Mouse (Mus musculus) hindbrain, embryonic 14.5 days (tissue): ENCODE data around the gene Usp37. TPM values are rescaled to one million over a fixed set of nuclear protein-coding genes. Genes with fewer than 3 reads are reported as not detected.

ENCODE experiments used
- ATAC-seq: fragments of 200-750 bp; cut with Nextera tagmentation; 2 replicates; pipeline ENCODE4 v1.8.0; 2017; ENCODE audit warnings: moderate number of reproducible peaks, mild to moderate bottlenecking, moderate TSS enrichment, moderate library complexity; ENCODE audit not compliant: low FRiP score
- DNase-seq: peaks from one replicate; pipeline ENCODE4 v3.0.0-alpha.2; 2015; ENCODE audit warnings: low spot score
- H3K27ac ChIP-seq: fragments of 300-500 bp; sonication (generic); 2 replicates; pipeline ENCODE4 v1.5.1; 2014; ENCODE audit warnings: mild to moderate bottlenecking, moderate library complexity
- H3K27me3 ChIP-seq: fragments of 300-500 bp; sonication (generic); 2 replicates; pipeline ENCODE4 v1.6.1; 2014; ENCODE audit warnings: mild to moderate bottlenecking, low read length, mixed read lengths; ENCODE audit not compliant: control insufficient read depth, insufficient read depth
- H3K36me3 ChIP-seq: fragments of 300-500 bp; sonication (generic); replicated peaks from 2 replicates; pipeline ENCODE4 v1.6.1; 2014; ENCODE audit not compliant: control insufficient read depth, insufficient read depth
- H3K4me1 ChIP-seq: fragments of 300-500 bp; sonication (generic); replicated peaks from 2 replicates; pipeline ENCODE4 v1.6.1; 2014; ENCODE audit warnings: antibody characterized with exemption, low read length, mixed read lengths; ENCODE audit not compliant: control insufficient read depth, insufficient read depth
- H3K4me2 ChIP-seq: fragments of 300-500 bp; sonication (generic); replicated peaks from 2 replicates; pipeline ENCODE4 v1.6.1; 2014; ENCODE audit warnings: mild to moderate bottlenecking, moderate library complexity
- H3K4me3 ChIP-seq: fragments of 300-500 bp; sonication (generic); replicated peaks from 2 replicates; pipeline ENCODE4 v1.5.1; 2014; ENCODE audit warnings: mild to moderate bottlenecking, low read length
- H3K9ac ChIP-seq: fragments of 300-500 bp; sonication (generic); 2 replicates; pipeline ENCODE4 v1.6.1; 2014
- H3K9me3 ChIP-seq: fragments of 300-500 bp; sonication (generic); 2 replicates; pipeline ENCODE4 v1.6.1; 2016; ENCODE audit warnings: low read length; ENCODE audit not compliant: control insufficient read depth
- WGBS: fragments of 180-500 bp; shearing (Covaris S2); extraction: QIAGEN DNeasy Blood & Tissue Kit; methylation state at CpG from one replicate; pipeline ENCODE4 v1.1.7; 2014; 5-methylcytosine and 5-hydroxymethylcytosine counted together
- polyA plus RNA-seq: library from polyadenylated mRNA; unstranded; fragments of >200 nt; fragmentation: Nextera tagmentation; extraction: Ambion mirVana; gene quantifications from 2 replicates; pipeline ENCODE4 v1.2.1, GENCODE M21; 2014

Usp37 gene
- polyA plus RNA-seq, 1 experiment from 2014 or later, result 26.5 TPM

DNA sequence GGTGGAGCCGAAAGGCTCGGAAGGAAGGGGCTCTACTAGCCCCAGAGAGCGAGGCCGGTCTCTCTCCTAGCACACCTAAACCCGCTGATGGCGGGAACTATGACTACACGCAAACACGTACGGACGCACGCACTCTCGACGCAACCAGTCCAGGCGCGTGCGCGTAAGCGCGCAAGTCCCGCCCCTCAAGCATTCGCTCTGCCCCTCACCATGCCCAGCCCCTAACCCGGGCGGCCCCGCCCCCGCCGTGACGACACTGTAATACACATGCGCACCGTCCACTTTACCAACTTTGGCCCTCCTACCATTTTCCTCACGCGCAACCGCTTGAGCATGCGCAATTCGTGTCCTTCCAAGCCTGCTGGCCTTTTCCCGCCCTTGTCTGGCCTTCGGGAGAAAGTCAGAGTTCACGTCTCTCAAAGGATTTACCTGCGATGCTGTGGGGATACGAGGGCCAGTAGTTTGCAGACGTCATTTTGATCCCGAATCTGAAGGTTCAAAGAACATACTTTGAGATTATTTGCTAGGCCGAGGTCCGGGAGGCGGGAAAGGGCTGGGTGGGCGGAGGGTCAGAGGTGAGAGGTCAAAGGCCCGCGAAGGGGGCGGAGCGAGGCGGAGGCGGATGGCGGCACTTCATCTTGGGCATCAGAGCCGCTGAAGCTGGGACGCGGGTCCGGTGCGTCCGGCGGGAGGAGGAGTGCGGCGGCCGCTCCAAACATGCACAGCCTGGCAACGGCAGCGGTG is 38.2 kb downstream of the Usp37 start, which contains the start of gene Cnot9:
Cnot9 (plus strand) TSS at position 338 of the 744 bp plus-strand sequence.
- H3K4me2 ChIP-seq, result peak within 1 kb of the TSS; percentile 85
- H3K4me1 ChIP-seq, result peaks cover 34% of the 10 kb centered on the region
- peak within 1 kb of the TSS; percentile 86 for H3K27ac ChIP-seq
- H3K27me3 ChIP-seq, result no peaks in the 10 kb centered on the region
- ATAC-seq (peak; percentile 100), DNase-seq (peak; percentile 99)
- H3K9me3 ChIP-seq, result no peaks in the 10 kb centered on the region
- H3K9ac ChIP-seq, result peak within 1 kb of the TSS; percentile 86
- under 1% methylated on average over 63 of the region's 64 CpGs for WGBS
- H3K4me3 ChIP-seq, result peak within 1 kb of the TSS; percentile 88
- no peaks in the 10 kb centered on the region for H3K36me3 ChIP-seq

DNA sequence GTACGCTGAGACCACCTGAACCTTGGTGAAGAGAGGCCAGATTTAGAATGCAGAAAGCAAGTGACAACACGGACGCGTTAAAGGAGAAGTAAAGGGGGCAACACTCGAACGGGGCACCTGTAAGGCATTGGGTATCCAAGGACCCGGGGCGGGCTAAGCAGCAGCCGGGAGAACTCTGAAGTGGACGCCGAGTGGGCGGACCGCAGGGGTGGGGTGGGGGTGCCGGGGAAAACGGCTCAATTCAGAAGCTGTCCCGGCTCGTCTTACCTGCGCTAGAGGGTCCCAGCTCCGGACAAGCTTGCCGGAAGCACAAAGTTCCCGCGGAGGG is 38.7 kb downstream of the Usp37 start:
- no peaks in the 10 kb centered on the region for H3K9me3 ChIP-seq
- no peak; the same call in 1 of the 2 replicates for ATAC-seq
- H3K27ac ChIP-seq, result peak overlapping the region; percentile 56
- peak overlapping the region; percentile 88 for H3K4me3 ChIP-seq
- peaks cover 34% of the 10 kb centered on the region for H3K4me1 ChIP-seq
- peak overlapping the region; percentile 72 for H3K9ac ChIP-seq
- H3K4me2 ChIP-seq, result peak overlapping the region; percentile 85
- under 1% methylated on average over 22 of the region's 22 CpGs for WGBS
- H3K27me3 ChIP-seq, result no peaks in the 10 kb centered on the region
- H3K36me3 ChIP-seq, result no peaks in the 10 kb centered on the region
- DNase-seq, result no peak

DNA sequence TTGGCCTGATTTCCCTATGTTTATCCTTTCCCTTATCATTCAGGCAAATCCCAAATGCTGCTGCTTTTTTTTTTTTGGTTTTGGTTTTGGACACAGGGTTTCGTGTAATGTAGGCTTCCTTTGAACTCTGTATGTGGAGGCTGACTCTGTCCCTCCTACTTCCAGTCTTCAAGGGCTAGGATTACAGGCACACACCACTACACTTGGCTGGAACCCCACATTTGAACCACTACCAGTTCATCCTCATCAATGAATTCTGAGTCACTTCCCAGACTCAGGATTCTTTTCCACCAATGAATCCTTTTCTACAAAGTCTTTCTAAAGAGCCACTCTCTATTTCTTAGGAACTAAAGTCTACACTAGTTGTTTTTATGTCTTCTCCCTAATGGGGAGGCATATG is 43.0 kb downstream of the Usp37 start:
- no peak overlapping the region for H3K27ac ChIP-seq
- no peaks in the 10 kb centered on the region for H3K9me3 ChIP-seq
- H3K9ac ChIP-seq, result no peak overlapping the region
- H3K36me3 ChIP-seq, result peaks cover 14% of the 10 kb centered on the region; the same call in 1 of the 2 replicates
- no peak overlapping the region for H3K4me3 ChIP-seq
- WGBS, result 83% methylated on average over 1 of the region's 1 CpGs
- no peaks in the 10 kb centered on the region for H3K27me3 ChIP-seq
- no peak for ATAC-seq
- no peak overlapping the region for H3K4me2 ChIP-seq
- no peak for DNase-seq
- H3K4me1 ChIP-seq, result peaks cover 11% of the 10 kb centered on the region; the same call in 1 of the 2 replicates

GRCm38 (mm10) chr1:74485792-74486191 is 58.3 kb downstream of the Usp37 start:
- no peak for DNase-seq
- H3K27ac ChIP-seq, result no peak overlapping the region
- peaks cover 89% of the 10 kb centered on the region for H3K36me3 ChIP-seq

DNA sequence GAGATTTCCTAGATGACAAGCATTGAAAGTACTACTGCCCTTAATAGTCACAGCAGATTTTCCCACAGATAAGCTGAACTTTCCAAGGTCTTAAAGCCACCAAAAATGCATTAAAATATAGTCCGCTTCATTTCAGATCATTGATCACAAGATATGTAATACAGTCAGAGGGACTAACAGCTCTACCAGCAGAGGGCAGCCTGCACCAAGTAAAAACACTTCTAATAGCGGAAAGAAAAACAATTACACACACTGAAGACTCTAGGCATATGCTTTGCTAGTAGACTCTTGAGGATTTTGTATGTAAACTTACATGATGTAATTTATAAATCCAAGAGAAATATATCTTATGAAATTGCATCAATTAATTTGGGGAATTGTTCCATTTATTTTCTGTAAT is 83.8 kb downstream of the Usp37 start:
- peaks cover 82% of the 10 kb centered on the region for H3K36me3 ChIP-seq
- 68% methylated on average over 2 of the region's 2 CpGs for WGBS
- no peaks in the 10 kb centered on the region for H3K9me3 ChIP-seq
- no peak overlapping the region for H3K9ac ChIP-seq
- no peaks in the 10 kb centered on the region for H3K4me1 ChIP-seq
- no peak overlapping the region for H3K4me2 ChIP-seq
- no peaks in the 10 kb centered on the region for H3K27me3 ChIP-seq
- ATAC-seq (no peak), DNase-seq (peak; percentile 38)
- no peak overlapping the region for H3K4me3 ChIP-seq
- no peak overlapping the region for H3K27ac ChIP-seq

More at GRCm38 (mm10) chr1:74485792-74486191, 58.3 kb downstream of the Usp37 start:
- ATAC-seq, result no peak
- Histone ChIP-seq H3K4me1 (no peaks in the 10 kb centered on the region), H3K4me2 (no peak overlapping the region), H3K9ac (no peak overlapping the region), H3K9me3 (no peaks in the 10 kb centered on the region), H3K4me3 (no peak overlapping the region), H3K27me3 (no peaks in the 10 kb centered on the region)
- WGBS, result 96% methylated on average over 5 of the region's 5 CpGs

GRCm38 (mm10) chr1:74452611-74453045 is 91.5 kb downstream of the Usp37 start:
- no peaks in the 10 kb centered on the region for H3K4me1 ChIP-seq
- 62% methylated on average over 4 of the region's 4 CpGs for WGBS
- H3K27ac ChIP-seq, result no peak overlapping the region
- no peak overlapping the region for H3K9ac ChIP-seq
- no peak overlapping the region for H3K4me3 ChIP-seq
- H3K36me3 ChIP-seq, result peaks cover 94% of the 10 kb centered on the region
- DNase-seq, result peak; percentile 73
- no peaks in the 10 kb centered on the region for H3K9me3 ChIP-seq
- H3K27me3 ChIP-seq, result no peaks in the 10 kb centered on the region
- no peak overlapping the region for H3K4me2 ChIP-seq
- ATAC-seq, result no peak

- Histone ChIP-seq H3K36me3 (peaks cover 72% of the 10 kb centered on the region), H3K4me2 (no peak overlapping the region), H3K4me3 (no peak overlapping the region), H3K9ac (no peak overlapping the region), H3K4me1 (no peaks in the 10 kb centered on the region), H3K27me3 (no peaks in the 10 kb centered on the region), H3K9me3 (no peaks in the 10 kb centered on the region), H3K27ac (no peak overlapping the region)
- ATAC-seq (no peak), DNase-seq (no peak)
- 90% methylated on average over 2 of the region's 2 CpGs for WGBS
Measured at GRCm38 (mm10) chr1:74444538-74444937, 99.5 kb downstream of the Usp37 start.

DNA sequence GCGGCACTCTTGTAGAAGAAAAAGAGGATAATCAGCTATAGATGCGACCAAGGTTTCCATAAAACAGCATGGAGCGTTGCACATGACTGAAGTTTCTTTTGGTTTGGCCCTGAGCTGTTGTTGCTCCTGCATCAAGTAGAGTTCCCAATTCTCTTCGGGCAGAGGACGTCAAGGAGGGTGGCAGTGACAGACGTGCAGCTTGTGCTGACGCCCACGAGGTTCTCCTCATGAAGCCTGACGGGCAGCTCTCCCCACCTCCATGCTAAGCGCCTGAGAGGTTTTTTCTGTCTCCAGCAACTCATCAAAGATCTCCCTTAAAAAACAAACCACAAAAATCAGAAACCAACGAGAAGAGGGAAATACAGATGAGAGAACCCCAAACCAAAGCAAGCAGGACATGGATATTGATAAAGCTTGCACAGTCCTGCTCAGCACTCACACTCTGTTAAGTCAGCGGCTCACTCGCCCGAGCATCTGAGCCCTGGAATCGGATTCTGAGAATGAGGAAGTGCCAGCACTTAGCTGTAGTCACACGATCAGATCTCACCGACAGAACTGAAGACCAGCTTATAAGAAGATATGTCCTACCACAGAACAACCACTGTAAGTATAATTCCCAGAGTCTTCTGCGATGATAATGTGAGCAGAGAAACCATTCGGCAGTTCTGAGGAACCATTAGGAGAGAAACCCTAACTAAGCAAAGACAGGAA is 104.8 kb downstream of the Usp37 start:
- ATAC-seq (no peak), DNase-seq (no peak)
- 90% methylated on average over 19 of the region's 19 CpGs for WGBS
- H3K27me3 ChIP-seq, result no peaks in the 10 kb centered on the region
- H3K4me3 ChIP-seq, result no peak overlapping the region
- no peaks in the 10 kb centered on the region for H3K9me3 ChIP-seq
- H3K4me1 ChIP-seq, result no peaks in the 10 kb centered on the region
- no peak overlapping the region for H3K27ac ChIP-seq
- peaks cover 63% of the 10 kb centered on the region for H3K36me3 ChIP-seq
- H3K4me2 ChIP-seq, result no peak overlapping the region
- no peak overlapping the region for H3K9ac ChIP-seq

- Histone ChIP-seq H3K27me3 (no peaks in the 10 kb centered on the region), H3K4me2 (no peak overlapping the region), H3K36me3 (peaks cover 53% of the 10 kb centered on the region), H3K4me3 (no peak overlapping the region), H3K9ac (no peak overlapping the region), H3K4me1 (no peaks in the 10 kb centered on the region), H3K27ac (peak overlapping the region; percentile 27; the same call in 1 of the 2 replicates), H3K9me3 (no peaks in the 10 kb centered on the region)
- DNase-seq (no peak), ATAC-seq (peak; percentile 53; the same call in 1 of the 2 replicates)
- 72% methylated on average over 8 of the region's 8 CpGs for WGBS
Measured at GRCm38 (mm10) chr1:74437702-74438427, 106.2 kb downstream of the Usp37 start.
